In genomic region chr12:24498841-24499485, GRCm38 (mm10) we compare ENCODE assay signal across 8 mouse cellular contexts. TPM values are rescaled to one million over a fixed set of nuclear protein-coding genes. Genes with fewer than 3 reads are reported as not detected.
DNase-seq lines count a peak whose midpoint lies in the region; ATAC-seq and TF ChIP-seq lines count a peak whose summit lies in the region.
"Not testable (repeated sequence)": the region's sequence is repeated elsewhere in the genome, so short reads cannot be mapped to it uniquely, and the experiment has no call there.

No protein-coding gene starts in this region.

- peak overlapping the region; percentile 45; the same call in 1 of the 2 replicates for H3K27ac ChIP-seq in cerebellum, adult 2 months (ENCODE audit: insufficient read depth, low read length)
- H3K27ac ChIP-seq in forebrain, embryonic 11.5 days (ENCODE audit: low read depth, low read length); intestine, postnatal 0 days (ENCODE audit: low read depth, low read length); liver, adult 2 months (replicated peaks; ENCODE audit: insufficient read depth, low read depth, low read length); neural tube, embryonic 14.5 days (ENCODE audit: low read depth, low read length): not testable (repeated sequence)
- H3K27ac ChIP-seq in heart, embryonic 15.5 days, result peak overlapping the region; percentile 88

- TF ChIP-seq POLR2A in cerebellum, adult 2 months (IDR thresholded peaks at IDR 0.05; ENCODE audit: borderline replicate concordance, insufficient read depth, low read length); liver, adult 2 months (IDR thresholded peaks at IDR 0.05; ENCODE audit: extremely low read depth, insufficient read depth, low read length): not testable (repeated sequence)

- H3K4me3 ChIP-seq in cerebellum, adult 2 months (replicated peaks; ENCODE audit: insufficient read depth, low read depth, low read length), result peak overlapping the region; percentile 84
- H3K4me3 ChIP-seq in forebrain, embryonic 11.5 days (ENCODE audit: low read depth, low read length), result peak overlapping the region; percentile 61
- H3K4me3 ChIP-seq in heart, embryonic 15.5 days, result peak overlapping the region; percentile 84
- peak overlapping the region; percentile 73 for H3K4me3 ChIP-seq in intestine, postnatal 0 days (ENCODE audit: low read depth, low read length)
- peak overlapping the region; percentile 73 for H3K4me3 ChIP-seq in liver, adult 2 months (ENCODE audit: insufficient read depth, low read depth, low read length)
- H3K4me3 ChIP-seq in neural tube, embryonic 14.5 days (ENCODE audit: low read depth, low read length), result peak overlapping the region; percentile 57

- not testable (repeated sequence) for H3K36me3 ChIP-seq in forebrain, embryonic 11.5 days (ENCODE audit: control insufficient read depth, insufficient read depth, low read length); heart, embryonic 15.5 days; intestine, postnatal 0 days (ENCODE audit: control insufficient read depth, insufficient read depth); liver, adult 2 months (ENCODE audit: control insufficient read depth, insufficient read depth, low read length); neural tube, embryonic 14.5 days (ENCODE audit: control insufficient read depth, insufficient read depth, low read length)

- DNase-seq in cerebellum, adult 2 months; forebrain, embryonic 11.5 days (ENCODE audit: low spot score); liver, adult 2 months (ENCODE audit: extremely low read depth, low read depth, low spot score): not testable (repeated sequence)

- H3K9me3 ChIP-seq in forebrain, embryonic 11.5 days (ENCODE audit: control insufficient read depth, low read length); heart, embryonic 15.5 days (replicated peaks); intestine, postnatal 0 days (ENCODE audit: control insufficient read depth); neural tube, embryonic 14.5 days (ENCODE audit: control insufficient read depth, low read length): not testable (repeated sequence)

- not testable (repeated sequence) for H3K4me1 ChIP-seq in cerebellum, adult 2 months (ENCODE audit: control insufficient read depth, insufficient read depth, low read length); forebrain, embryonic 11.5 days (replicated peaks; ENCODE audit: control insufficient read depth, insufficient read depth, low read length); heart, embryonic 15.5 days (replicated peaks); intestine, postnatal 0 days (replicated peaks; ENCODE audit: control insufficient read depth, insufficient read depth, low read length); liver, adult 2 months (ENCODE audit: control insufficient read depth, insufficient read depth, low read length); neural tube, embryonic 14.5 days (ENCODE audit: control insufficient read depth, insufficient read depth, low read length)

- peak overlapping the region; percentile 71 for H3K9ac ChIP-seq in forebrain, embryonic 11.5 days (ENCODE audit: low read length)
- H3K9ac ChIP-seq in heart, embryonic 15.5 days, result peak overlapping the region; percentile 72
- peak overlapping the region; percentile 48 for H3K9ac ChIP-seq in intestine, postnatal 0 days (ENCODE audit: low read depth, low read length)
- peak overlapping the region; percentile 72 for H3K9ac ChIP-seq in liver, adult 2 months (ENCODE audit: low read depth, low read length)
- H3K9ac ChIP-seq in neural tube, embryonic 14.5 days (replicated peaks; ENCODE audit: low read depth, low read length), result peak overlapping the region; percentile 67

- peak overlapping the region; percentile 47 for H3K4me2 ChIP-seq in forebrain, embryonic 11.5 days (ENCODE audit: low read depth, low read length, severe bottlenecking)
- H3K4me2 ChIP-seq in heart, embryonic 15.5 days, result peak overlapping the region; percentile 66
- peak overlapping the region; percentile 68 for H3K4me2 ChIP-seq in intestine, postnatal 0 days (replicated peaks; ENCODE audit: low read depth)
- H3K4me2 ChIP-seq in neural tube, embryonic 14.5 days (ENCODE audit: low read depth, low read length), result peak overlapping the region; percentile 31

- TF ChIP-seq CTCF in cerebellum, adult 2 months (IDR thresholded peaks at IDR 0.05; ENCODE audit: borderline replicate concordance, insufficient read depth, low read depth, low read length); intestine, postnatal 0 days (IDR thresholded peaks at IDR 0.05; ENCODE audit: low read depth); liver, adult 2 months (IDR thresholded peaks at IDR 0.05; ENCODE audit: low read depth, low read length): not testable (repeated sequence)

- not testable (repeated sequence) for H3K79me2 ChIP-seq in liver, adult 2 months (ENCODE audit: control insufficient read depth, insufficient read depth, low read length)

- H3K27me3 ChIP-seq in cerebellum, adult 2 months (ENCODE audit: control insufficient read depth, insufficient read depth, low read length); forebrain, embryonic 11.5 days (ENCODE audit: control insufficient read depth, insufficient read depth, low read length); heart, embryonic 15.5 days; intestine, postnatal 0 days (replicated peaks; ENCODE audit: control insufficient read depth, insufficient read depth, low read length); liver, adult 2 months (ENCODE audit: control insufficient read depth, insufficient read depth, low read length); neural tube, embryonic 14.5 days (ENCODE audit: control insufficient read depth, insufficient read depth, low read length): not testable (repeated sequence)

- WGBS in cerebellum, adult 2 months, result under 1% methylated on average over 9 of the region's 9 CpGs
- WGBS in forebrain, embryonic 11.5 days, result 7% methylated on average over 9 of the region's 9 CpGs
- 2% methylated on average over 9 of the region's 9 CpGs for WGBS in heart, embryonic 15.5 days
- WGBS in intestine, postnatal 0 days, result under 1% methylated on average over 9 of the region's 9 CpGs
- 3% methylated on average over 9 of the region's 9 CpGs for WGBS in liver, adult 2 months
- WGBS in neural tube, embryonic 14.5 days, result 3% methylated on average over 9 of the region's 9 CpGs

- peak; percentile 20 for ATAC-seq in CD4-positive, CD25-positive, alpha-beta regulatory T cell, adult 4 months
- ATAC-seq in forebrain, embryonic 11.5 days (replicated peaks; ENCODE audit: low FRiP score), result peak; percentile 15; the same call in 1 of the 2 replicates
- ATAC-seq in heart, embryonic 15.5 days (replicated peaks; ENCODE audit: insufficient number of reproducible peaks, insufficient read depth, low FRiP score, low read depth), result peak; percentile 36; the same call in 1 of the 2 replicates
- not testable (repeated sequence) for ATAC-seq in intestine, postnatal 0 days
- ATAC-seq in megakaryocyte, adult 5-6 weeks (ENCODE audit: poor library complexity, severe bottlenecking), result peak; percentile 12; the same call in 1 of the 2 replicates
- peak; percentile 16 for ATAC-seq in neural tube, embryonic 14.5 days (ENCODE audit: low read depth)

RNA-seq across cellular contexts. Expression of gene Taf1b, which starts 0.8 kb away (rescaled TPM):
- 10 to 100 TPM; 64.3 to 69.6 TPM for polyA plus RNA-seq in CD4-positive, CD25-positive, alpha-beta regulatory T cell, adult 4 months (2017; shearing (Covaris generic))
- polyA plus RNA-seq in cerebellum, adult 2 months (2012; rRNA removed), result 17.7 and 21.0 TPM in 2 replicates
- polyA plus RNA-seq in forebrain, embryonic 11.5 days (2014; fragmentation: Nextera tagmentation; extraction: Ambion mirVana), result 33.1 and 33.4 TPM in 2 replicates
- polyA plus RNA-seq in heart, embryonic 15.5 days (2015; fragmentation: Nextera tagmentation; extraction: Ambion mirVana), result 21.0 and 22.6 TPM in 2 replicates
- polyA plus RNA-seq in intestine, postnatal 0 days (2015; fragmentation: Nextera tagmentation; extraction: Ambion mirVana), result 10.3 and 10.4 TPM in 2 replicates
- total RNA-seq in liver, adult 2 months (2014; rRNA removed), result 7.3 and 8.3 TPM in 2 replicates
- 3.1 and 4.1 TPM in 2 replicates for polyA plus RNA-seq in liver, adult 2 months (2012; rRNA removed)
- 29.2 and 32.6 TPM in 2 replicates for total RNA-seq in megakaryocyte, adult 5-6 weeks (2015)
- 36.5 and 47.2 TPM in 2 replicates for total RNA-seq in megakaryocyte, adult 5-6 weeks (2017)
- 38.4 and 39.0 TPM in 2 replicates for polyA plus RNA-seq in neural tube, embryonic 14.5 days (2014; fragmentation: Nextera tagmentation; extraction: Ambion mirVana)
